Mouse (Mus musculus) adipocyte (in vitro differentiated cells): ENCODE data around the gene Gm38431.
A peak's percentile ranks its signal among the peaks of the same experiment; 100 is the strongest.
"Not testable (repeated sequence)": the region's sequence is repeated elsewhere in the genome, so short reads cannot be mapped to it uniquely, and the experiment has no call there.

Experiments used
- DNase-seq: peaks from one replicate; pipeline ENCODE4 v3.0.0-alpha.2; 2016; ENCODE audit warnings: low spot score

Gm38431 gene

DNA sequence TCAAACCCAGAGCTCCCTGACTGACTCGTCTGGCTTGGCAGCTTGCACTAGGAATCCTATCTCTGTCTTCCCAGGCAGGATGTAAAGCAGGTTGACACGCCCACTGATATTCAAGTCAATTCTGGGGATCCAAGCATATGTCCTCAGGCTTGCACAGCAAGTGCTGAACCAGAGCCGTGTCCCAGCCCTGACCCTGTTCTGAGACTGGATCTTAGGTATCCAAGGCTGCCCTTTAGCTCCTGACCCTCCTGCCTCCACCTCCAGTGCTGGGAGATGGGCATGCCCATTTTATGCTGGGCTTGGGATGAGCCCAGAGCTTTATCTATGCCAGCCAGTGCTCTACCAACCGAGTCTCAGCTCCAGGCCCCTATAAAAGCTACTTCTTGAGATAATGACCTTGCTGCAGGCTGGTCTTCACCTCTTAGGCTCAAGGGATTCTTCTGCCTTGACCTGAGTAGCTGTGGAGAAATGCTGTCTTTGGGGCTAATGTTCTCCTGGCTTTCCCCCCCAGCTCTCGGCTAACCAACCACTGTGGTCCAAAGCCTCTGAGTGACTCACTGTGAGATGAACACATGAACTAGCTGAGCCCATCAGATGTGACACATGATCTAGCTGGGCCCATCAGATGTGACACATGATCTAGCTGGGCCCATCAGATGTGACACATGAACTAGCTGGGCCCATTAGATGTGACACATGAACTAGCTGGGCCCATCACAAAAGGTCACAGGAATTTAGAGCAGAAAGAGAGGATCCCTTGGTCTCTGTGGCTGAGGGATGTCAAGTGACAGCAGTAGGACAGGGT is 14.2 kb upstream of the Gm38431 start:
- DNase-seq = no peak

GRCm38 (mm10) chr9:21104814-21105213 is 13.0 kb upstream of the Gm38431 start:
- no peak for DNase-seq

- no peak for DNase-seq
These were observed 10.3 kb upstream of the Gm38431 start for GRCm38 (mm10) chr9:21102076-21102475.

GRCm38 (mm10) chr9:21100447-21101161 is 8.8 kb upstream of the Gm38431 start:
- no peak for DNase-seq

DNA sequence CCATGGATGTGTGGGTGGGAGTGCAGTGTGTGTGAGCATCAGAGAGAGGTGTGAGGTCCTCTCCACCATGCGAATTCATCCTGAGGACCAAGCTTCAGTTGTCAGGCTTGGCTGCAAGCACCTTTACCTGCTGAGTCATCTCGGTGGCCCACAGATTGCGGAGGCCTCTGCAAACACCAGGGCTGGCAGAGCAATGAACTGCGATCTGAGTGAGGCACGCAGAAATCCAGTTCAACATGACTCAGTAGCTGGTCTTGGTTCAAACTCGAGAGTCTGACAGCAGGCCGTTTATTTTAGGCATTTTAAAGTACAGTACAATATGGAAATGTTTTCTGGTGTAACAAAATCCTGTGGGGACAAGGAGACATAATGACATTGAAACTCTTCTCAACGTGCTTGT is 6.0 kb upstream of the Gm38431 start:
- no peak for DNase-seq

GRCm38 (mm10) chr9:21095958-21096357 is 4.2 kb upstream of the Gm38431 start:
- no peak for DNase-seq

- no peak for DNase-seq
These were observed 1.6 kb upstream of the Gm38431 start for GRCm38 (mm10) chr9:21093423-21093822.

DNA sequence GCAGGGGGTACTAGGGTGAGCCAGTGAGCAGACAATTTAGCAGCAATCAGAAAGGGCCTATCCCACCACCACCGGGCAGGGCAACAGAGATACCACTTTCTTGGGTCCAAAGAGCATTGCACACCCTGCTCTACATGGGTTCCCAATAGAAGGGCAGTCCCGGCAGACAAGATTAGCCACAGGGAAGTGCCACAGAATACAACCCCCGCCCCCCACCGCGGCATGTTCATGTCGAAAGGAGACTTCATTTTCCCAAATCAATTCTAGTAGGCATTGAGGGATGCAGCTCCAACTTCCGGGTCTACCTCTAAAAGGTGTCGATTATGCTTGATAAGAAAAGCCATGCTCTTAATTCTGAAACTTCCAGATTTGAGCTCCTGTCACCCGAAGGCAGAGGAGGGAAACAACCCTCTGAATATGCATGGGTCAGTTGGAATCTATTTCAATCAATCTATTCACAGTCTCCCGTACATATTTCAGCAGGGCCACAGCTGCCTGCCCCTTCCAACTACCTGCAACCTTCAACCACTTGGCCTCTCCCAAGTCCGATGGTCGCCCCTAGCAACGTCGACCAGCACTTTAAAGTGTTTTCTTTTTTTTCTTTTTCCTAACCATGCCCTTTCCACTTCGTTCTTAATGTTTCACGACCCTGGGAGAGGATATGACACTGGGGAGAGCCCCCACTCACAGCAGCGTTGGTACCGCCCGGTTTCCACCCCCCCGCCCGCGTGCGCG is 658 bp downstream of the Gm38431 start:
- DNase-seq = no peak

DNA sequence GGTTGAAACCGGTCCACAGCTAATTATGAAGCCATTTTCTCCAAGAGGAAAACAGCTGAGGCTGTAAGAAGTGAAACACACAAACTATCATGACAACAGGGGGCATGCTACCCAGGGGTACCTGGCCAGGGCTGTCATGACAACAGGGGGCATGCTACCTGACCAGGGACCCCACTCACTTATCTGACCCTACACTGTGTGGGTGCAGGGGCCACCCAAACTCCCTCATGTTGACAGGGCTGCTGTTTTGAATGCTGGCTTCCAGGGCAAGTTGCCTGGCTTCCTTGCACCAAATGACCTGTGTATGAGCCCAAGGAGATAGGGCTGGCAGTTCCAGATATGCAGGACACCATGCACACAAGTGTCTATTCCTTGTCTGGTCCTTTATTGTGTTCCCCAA is 1.3 kb downstream of the Gm38431 start:
- DNase-seq = no peak

DNA sequence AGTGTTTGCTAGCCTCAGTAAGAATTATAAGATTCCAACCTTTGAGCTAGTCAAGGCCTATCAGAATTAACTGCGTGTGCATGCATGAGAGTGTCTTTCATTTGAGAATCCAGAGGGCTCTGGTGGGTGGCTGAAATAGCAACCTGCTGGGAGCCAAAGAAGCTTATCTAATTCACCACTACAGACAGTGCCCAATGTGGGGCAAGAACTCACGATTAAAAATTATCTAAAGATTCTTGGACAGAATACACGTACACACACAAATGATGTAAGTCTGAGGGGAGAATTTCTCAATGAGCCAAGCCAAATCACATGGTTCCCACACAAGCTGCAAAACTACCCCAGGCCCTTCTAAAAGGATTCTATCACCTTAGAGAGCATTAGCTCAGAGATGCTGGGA is 8.5 kb downstream of the Gm38431 start:
- DNase-seq = no peak

DNA sequence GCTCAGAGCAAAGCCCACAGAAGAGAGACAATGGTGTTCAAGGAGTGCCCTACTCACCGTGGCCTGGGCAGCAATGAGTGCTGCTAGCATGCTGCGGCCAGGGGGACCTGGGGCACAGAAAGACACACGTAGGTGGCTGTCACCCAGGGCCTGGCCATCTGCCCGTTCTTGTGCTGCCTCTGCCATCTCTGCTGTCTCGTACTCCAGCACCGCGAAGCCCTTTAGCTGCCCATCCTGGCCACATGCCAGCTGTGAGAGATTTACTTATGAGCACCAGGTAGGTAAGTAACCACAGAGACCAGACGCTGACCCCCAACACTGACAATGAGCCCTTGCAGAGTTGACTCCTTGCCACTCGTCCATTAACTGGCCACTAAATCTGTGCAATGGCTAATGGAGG is 10.7 kb downstream of the Gm38431 start:
- DNase-seq = no peak

- no peak for DNase-seq
These were observed 16.2 kb downstream of the Gm38431 start for GRCm38 (mm10) chr9:21075625-21076024.

DNA sequence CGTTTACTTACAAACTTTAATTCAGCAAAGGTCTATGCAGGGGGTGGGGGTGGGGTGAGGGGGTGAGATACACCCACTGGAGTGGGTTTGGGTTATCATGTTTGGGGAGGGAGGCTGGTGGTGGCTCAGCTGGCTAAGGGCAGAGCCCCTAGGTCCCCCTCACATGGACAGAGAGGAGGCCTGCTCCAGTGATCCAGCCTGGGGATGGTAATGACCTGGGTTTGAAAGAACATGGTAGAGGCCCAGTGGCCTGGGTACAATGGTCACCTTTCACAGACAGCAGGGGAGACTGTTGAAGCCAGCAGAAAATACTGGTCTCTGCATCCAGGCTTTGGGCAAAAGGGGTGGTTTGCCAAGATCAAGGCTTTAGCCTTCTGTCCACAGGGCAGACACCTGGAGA is 17.6 kb downstream of the Gm38431 start:
- DNase-seq = no peak

- DNase-seq = peak; percentile 92
These were observed 18.6 kb downstream of the Gm38431 start, which contains the start of the genes Gm49373 and Fdx1l for GRCm38 (mm10) chr9:21073044-21073840. Gm49373 (minus strand) TSS chr9:21073096. Fdx1l (minus strand) TSS chr9:21073614.

GRCm38 (mm10) chr9:21072641-21073040 is 19.2 kb downstream of the Gm38431 start:
- DNase-seq = peak; percentile 13

GRCm38 (mm10) chr9:21067006-21067684 is 24.7 kb downstream of the Gm38431 start, which contains the start of gene Zglp1:
Zglp1 (minus strand) TSS chr9:21067093.
- no peak for DNase-seq

- DNase-seq = no peak
These were observed 28.9 kb downstream of the Gm38431 start for GRCm38 (mm10) chr9:21062928-21063327.

DNA sequence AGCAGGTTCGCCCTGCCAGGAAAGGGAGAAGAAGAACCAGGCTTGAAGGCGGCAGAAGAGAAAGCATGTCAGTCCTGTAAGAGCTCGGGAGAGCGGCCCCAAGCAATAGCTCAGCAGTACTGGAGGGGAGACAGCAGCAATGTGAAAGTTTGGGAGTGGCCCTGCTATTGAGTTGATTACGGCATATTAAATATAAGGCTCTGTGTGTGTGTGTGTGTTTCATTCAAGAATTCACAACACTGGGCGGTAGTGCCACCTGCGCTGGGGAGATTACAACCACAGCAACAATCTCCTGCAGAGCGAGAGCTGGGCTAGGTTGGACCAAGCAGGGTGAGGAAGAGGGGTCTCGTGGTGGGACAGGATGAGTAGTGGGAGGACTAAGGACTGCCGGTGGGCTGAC is 40.2 kb downstream of the Gm38431 start:
- no peak for DNase-seq

DNA sequence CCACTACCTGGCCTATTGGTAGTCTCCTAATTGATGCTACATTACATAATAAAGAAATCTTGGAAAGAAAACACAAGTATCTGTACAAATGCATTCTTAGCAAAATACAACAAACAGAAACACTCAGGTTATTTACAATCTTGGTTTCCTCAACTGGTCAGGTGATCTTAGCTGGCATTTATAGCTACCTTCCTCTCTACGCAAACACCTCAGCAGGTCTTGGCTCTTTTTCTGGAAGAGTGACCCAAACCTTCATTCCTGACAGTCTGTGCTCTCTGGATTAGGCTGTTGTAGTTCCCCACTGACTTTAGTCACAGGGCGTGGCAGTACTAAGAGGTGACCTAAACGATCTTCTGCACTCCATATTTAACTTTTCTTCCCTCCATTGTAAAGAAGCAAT is 46.6 kb downstream of the Gm38431 start:
- DNase-seq = no peak

DNA sequence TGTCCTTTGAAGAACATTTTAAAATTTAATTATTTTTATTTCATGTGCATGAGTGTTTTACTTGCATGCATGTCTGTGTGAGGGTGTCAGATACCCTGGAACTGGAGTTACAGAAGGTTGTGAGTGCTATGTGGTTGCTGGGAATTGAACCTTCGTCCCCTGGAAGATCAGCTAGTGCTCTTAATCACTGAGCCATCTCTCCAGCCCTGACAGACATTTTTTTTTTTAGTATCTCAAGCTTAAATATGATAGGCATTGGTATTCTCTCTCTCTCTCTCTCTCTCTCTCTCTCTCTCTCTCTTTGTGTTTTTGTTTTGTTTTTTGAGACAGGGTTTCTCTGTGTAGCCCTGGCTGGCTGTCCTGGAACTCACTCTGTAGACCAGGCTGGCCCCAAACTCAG is 47.0 kb downstream of the Gm38431 start:
- not testable (repeated sequence) for DNase-seq

DNA sequence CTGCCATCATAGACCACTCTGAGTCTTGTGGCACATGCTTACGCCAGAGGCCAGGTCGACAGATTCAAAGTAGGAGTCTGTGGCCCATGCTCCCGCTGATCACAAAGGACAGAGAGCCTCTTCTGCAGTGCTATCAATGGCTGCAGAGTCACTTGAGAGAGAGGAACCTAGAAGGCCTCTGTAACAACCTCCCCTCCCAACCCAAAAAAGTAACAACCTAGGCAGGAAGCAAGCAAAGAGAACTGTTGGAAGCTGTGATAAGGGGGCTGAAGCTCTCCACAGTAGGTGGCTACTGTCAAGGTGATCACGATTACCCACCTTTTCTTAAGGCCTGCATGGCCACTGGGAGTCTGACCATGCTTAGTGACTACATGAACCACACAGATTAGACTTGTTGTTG is 48.2 kb downstream of the Gm38431 start:
- no peak for DNase-seq
